Mouse (Mus musculus) lung, postnatal 25 days (tissue): ENCODE measurements around the gene Slc13a1.
"Not testable (repeated sequence)": the region's sequence is repeated elsewhere in the genome, so short reads cannot be mapped to it uniquely, and the experiment has no call there.

Source experiments
- DNase-seq: peaks from one replicate; pipeline ENCODE4 v3.0.0; 2022; ENCODE audit warnings: low spot score

Gene Slc13a1

GRCm38 (mm10) chr6:24167734-24168327 is at the start of gene Slc13a1:
Gene Slc13a1, minus strand, starts transcription at chr6:24168092.
- DNase-seq: no peak

DNA sequence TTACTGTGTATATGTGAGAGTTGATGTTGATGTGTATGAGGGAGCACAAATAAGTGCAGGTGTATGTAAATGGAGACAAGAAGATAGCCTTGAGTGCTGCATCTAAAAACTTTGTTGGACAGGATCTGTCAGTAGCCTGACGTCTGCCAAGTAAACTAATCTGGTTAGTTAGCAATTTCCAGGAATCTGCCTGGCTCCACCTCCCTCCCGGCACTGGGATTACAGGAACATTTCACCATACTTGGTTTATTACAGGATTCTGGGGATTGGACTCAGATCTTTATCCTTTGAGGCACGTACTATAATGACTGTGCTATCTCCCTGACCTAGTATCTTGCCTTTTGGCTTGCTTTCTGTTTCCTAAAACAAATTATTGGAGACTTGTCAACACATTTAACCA is 40.0 kb upstream of the Slc13a1 start:
- no peak for DNase-seq

- DNase-seq: no peak
These were observed 34.3 kb upstream of the Slc13a1 start for GRCm38 (mm10) chr6:24202226-24202625.

GRCm38 (mm10) chr6:24200644-24201484 is 33.0 kb upstream of the Slc13a1 start:
- DNase-seq: no peak

- DNase-seq: not testable (repeated sequence)
These were observed 29.8 kb upstream of the Slc13a1 start for GRCm38 (mm10) chr6:24197501-24198195.

GRCm38 (mm10) chr6:24196406-24196805 is 28.5 kb upstream of the Slc13a1 start:
- not testable (repeated sequence) for DNase-seq

DNA sequence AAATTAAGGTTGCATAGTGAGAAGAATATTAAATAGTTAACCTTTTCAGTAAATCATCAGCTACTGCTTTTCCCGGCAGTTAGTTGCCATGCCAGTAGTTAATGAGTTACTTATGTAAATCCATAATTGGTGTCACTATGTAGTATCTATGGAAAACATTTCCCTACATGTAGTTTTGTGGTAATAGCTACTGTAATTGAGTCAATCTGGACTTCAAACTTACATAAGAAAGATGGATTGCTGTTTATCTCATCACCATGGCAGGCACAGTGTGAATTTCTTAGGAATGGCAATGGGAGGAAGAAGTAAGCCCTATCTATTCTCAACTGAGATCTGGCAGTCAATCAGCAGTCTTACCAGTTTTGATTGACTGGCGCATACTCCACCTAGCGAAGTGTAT is 15.5 kb upstream of the Slc13a1 start:
- DNase-seq: no peak

- DNase-seq: no peak
These were observed 7.5 kb upstream of the Slc13a1 start for GRCm38 (mm10) chr6:24175393-24175792.

GRCm38 (mm10) chr6:24173951-24174350 is 6.1 kb upstream of the Slc13a1 start:
- no peak for DNase-seq

GRCm38 (mm10) chr6:24172736-24173135 is 4.8 kb upstream of the Slc13a1 start:
- no peak for DNase-seq

- no peak for DNase-seq
These were observed 1.1 kb downstream of the Slc13a1 start for GRCm38 (mm10) chr6:24166772-24167171.

DNA sequence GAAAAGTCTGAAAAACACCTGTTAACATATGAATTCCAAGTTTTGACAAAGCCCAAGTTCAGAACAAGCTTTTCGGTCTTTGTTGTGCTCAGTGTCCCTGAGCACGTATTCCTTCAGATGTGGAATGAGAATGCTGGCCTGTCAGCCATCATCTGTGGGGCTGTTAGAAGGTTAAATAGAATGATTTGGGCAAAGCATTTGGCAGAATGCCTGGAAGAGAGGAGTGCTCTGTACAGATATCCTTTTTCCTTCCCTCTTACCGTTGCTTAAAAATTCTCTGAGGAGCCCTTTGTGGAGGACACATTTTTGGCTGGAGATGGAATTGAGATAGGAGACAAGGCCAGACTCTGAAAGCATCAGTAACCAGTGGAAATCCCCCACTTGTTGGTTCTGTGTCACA is 2.6 kb downstream of the Slc13a1 start:
- DNase-seq: no peak

DNA sequence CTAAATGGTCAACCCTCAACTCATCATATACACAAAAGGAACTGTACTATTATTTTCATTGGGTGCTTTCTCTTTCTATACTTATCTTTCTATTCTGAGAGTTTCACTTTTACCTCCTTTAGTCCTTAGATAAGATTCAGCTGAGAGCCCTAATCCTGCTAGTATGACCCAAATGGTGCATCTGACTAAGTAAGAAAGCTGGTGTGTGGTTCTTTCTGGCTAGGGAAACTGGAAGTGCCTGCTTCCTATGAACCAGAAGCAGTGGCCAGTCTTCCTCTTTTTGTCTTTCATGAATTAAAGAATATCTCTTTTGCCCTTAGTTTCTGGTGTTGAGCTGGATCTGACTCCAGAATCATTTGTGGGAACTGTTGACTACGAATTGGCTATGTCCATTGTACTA is 8.1 kb downstream of the Slc13a1 start:
- DNase-seq: no peak

GRCm38 (mm10) chr6:24154901-24155300 is 13.0 kb downstream of the Slc13a1 start:
- DNase-seq: no peak

DNA sequence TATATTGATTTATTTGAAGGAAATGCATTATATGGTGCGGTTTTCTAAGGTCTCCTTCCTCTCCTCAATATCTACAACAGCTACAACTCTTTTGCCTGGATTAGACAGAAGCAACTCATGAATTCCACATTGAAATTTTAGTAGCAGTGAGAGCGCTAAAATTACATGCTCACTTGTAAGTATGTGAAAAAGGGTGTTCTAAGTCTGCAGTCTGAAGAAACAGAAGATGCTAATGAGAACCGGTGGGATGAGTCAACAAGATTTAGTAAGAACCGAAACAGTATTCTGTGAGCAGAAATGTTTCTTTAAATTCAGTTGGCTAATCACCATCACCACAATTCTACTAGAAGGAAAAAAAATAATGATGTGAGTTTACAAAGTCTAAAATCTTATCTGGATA is 34.9 kb downstream of the Slc13a1 start:
- DNase-seq: no peak

DNA sequence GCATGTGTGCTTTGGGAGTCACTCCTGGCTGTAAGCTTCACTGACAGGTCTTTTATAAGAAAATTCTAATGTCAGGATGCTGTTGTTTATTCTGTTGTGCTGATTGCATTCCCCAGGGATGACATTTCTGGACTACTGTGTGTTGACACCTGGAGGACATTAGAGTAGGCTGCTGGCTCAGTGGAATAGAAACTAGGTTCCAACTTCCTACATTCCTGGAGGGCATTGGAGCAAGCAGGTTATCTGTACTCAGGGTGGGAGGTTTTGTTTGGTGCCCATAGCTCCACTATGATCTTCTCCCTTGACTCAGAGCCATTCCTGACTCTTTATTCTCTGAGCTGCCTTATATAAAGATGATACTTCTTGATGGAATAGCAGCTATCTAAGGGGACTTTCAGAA is 45.3 kb downstream of the Slc13a1 start:
- DNase-seq: no peak

- no peak for DNase-seq
These were observed 56.3 kb downstream of the Slc13a1 start for GRCm38 (mm10) chr6:24111614-24112013.

DNA sequence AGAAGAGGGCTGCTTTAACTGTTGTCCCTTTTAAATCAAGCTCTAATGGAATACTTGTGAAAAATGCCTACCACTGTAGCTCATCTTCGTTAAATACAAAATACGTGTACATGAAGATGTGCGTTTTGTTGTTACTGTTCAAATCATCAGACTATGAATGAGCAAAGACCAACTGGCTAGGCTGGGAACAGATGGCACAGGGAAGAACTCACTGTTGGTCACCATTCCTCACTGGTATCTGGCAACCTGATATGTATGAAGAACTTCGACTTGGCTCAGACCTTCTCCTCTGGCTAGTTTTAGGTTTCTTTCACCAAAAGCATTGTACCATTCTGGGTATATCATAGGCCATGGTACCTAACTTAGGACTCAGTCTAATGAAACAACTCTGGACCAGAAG is 59.4 kb downstream of the Slc13a1 start:
- DNase-seq: no peak

DNA sequence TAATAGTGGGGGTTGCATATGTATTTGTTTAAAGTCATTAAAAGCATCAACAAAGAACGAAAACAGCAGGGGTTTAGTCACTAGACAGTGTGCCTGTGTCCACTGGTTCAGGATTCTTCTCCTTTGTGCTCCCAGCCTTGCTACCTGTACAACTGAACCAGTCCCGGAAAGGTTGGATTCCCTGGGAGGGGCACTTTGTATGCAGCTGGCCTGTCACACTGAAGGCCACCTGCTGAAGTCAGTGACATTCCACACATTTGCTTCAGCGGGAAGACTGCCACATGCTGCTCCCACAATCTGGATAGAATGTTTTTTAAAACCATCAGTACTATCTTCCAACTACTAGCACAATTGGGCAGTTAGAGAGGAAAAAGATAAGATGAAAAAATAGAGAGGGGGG is 61.7 kb downstream of the Slc13a1 start:
- no peak for DNase-seq

DNA sequence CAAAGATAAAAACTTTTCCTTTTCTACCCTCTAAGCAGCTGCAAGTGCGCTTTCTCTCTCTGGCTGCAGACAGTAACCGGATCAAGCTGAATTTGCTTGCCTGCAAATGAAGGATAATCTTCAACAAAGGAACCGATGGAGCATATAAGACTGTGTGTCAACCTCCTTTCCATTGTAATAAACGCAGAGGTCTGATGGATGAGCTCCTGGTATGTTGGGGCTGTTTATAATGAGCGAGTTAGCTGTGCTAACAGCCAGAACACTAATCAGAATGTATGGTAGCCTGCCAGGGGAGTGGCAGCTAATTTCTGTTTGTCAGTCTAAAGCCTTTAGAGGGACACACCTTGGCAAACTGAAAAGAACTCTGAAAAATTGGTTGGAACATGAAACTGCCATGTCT is 62.2 kb downstream of the Slc13a1 start:
- no peak for DNase-seq

GRCm38 (mm10) chr6:24101281-24101680 is 66.6 kb downstream of the Slc13a1 start:
- DNase-seq: no peak

- DNase-seq: no peak
These were observed 67.2 kb downstream of the Slc13a1 start for GRCm38 (mm10) chr6:24100705-24101104.

DNA sequence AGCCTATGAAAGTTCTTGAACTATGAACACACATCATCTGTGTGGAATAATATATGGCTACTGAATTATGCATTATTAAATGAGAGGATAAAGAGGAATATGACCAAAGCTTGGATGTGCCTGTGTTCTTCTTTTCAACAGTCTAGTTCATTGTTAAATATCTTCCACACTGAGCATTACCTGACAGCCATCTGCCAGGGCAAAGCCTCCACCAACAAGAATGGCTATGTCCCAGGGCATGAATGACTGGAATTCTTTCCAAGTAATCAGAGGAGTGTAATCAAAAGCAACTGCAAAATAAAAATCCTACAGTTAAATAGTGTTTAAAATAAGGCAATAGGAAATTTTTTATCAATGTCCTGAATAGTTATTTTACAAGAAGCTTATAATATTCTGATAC is 70.5 kb downstream of the Slc13a1 start:
- no peak for DNase-seq
